Mouse (Mus musculus) c-Kit-positive CD71-negative TER-119-negative erythroid progenitor cells, embryonic 14.5 days (primary cell): ENCODE measurements around the gene Cdh18.

ENCODE experiments used
- DNase-seq: peaks from one replicate; pipeline ENCODE4 v3.0.0-alpha.2; 2013; ENCODE audit warnings: low read depth

Cdh18 gene

GRCm38 (mm10) chr15:23457401-23457800, 908.6 kb downstream of the Cdh18 start:
- no peak for DNase-seq

DNA sequence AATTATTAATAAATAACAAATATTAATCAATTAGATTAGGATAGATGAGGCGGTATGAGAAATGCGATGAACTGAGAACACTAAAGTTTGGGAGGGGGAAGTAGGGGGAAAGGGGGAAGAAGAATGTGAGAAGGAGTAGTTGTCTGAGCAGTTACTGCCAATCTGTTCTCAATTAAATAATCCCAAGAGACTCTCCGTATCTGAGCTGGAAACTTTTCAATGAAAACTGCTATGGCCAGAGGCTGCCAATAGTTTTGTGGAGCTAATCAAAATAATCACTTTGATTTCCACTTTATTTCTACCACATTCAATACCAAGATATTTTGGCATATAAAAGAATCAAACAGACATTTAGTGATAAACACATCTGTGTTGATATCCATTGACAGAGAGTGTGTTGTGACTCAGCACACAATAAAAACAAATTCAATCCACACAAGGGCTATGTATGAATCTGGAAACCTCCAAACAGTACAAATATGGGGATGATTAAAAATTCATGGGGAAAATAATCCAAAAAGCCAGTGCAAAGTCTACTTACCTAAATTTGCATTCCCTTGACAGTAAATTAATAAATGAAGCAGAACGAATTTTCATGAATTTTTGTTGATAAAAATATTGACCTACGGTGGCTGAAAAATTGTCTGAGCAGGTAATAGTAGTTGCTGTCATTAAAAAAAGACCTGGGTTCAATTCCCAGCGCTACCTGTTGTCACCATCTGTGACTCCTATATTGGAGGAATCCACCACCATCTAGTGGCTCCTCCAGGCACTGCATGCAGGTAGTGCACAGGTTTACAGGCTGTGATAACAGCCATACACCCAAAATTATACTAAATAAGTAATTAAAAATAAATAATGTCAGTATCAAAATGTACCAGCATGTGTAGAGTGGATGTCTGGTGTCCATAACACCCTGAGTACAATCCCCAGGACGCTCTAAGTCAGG, 922.0 kb downstream of the Cdh18 start:
- DNase-seq, result no peak

- peak; percentile 5 for DNase-seq
These were observed 937.5 kb downstream of the Cdh18 start for GRCm38 (mm10) chr15:23486306-23486705.

- no peak for DNase-seq
These were observed 957.7 kb downstream of the Cdh18 start for GRCm38 (mm10) chr15:23506480-23506879.

DNA sequence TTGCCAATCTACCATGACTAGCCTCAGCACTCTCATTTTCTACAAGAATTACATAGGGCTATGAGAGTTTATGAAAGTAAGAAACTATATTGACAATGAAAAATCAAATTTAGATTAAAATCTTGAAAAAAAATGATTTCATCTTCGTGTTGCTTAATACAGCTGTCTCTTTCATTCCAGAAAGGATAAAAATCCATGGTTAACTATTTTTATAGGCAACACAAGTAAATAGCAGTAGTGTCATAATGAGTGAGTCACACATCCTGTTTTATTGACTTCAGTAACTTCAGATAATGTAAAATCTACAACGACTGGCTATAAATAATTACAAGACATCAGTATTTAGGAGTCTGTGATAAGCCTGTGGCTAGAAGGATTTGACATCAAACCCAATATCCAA, 960.9 kb downstream of the Cdh18 start:
- no peak for DNase-seq

DNA sequence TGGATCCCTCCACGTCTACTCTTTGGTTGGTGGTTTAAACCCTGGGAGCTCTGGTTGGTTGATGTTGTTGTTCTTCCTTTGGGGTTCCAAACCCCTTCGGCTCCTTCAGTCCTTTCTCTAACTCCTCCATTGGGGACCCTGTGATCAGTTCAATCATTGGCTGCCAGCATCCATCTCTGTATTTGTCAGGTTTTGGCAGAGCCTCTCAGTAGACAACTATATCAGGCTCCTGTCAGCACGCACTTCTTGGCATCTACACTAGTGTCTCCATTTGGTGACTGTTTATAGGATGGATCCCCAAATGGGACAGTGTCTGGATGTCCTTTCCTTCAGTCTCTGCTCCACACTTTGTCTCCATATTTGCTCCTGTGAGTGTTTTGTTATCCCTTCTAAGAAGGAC, 967.0 kb downstream of the Cdh18 start:
- DNase-seq, result no peak

DNA sequence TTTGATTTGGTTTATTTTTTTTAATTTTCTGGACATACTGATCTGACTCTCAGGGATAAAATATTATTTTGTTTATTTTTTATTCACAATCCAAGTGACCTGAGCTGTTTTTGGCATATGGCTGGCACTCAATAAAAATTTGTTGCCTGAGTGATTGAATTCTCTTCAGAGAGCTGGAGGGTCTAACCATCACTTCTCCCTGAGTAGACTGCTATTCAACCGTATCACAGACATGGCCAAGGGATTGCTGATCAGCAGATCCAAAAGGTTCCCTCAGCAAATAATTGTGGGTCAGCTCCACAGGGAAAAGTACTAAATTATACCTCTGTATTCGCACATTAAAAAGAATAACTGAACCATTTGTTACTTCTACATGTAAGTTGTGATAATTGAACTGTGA, 969.3 kb downstream of the Cdh18 start:
- DNase-seq, result no peak
